Mouse (Mus musculus) G1E (cell line): Measurements from ENCODE around the gene D5Ertd579e. TPM values are rescaled to one million over a fixed set of nuclear protein-coding genes. Genes with fewer than 3 reads are reported as not detected.

Experiments used
- ATAC-seq: 2 replicates; pipeline ENCODE4 v1.8.0; 2016; ENCODE audit warnings: mild to moderate bottlenecking; ENCODE audit not compliant: insufficient number of reproducible peaks, poor library complexity, low FRiP score, severe bottlenecking; ENCODE audit errors: extremely low read depth
- DNase-seq: peaks from one replicate; pipeline ENCODE4 v3.0.0; 2012; ENCODE audit warnings: low spot score
- H3K27me3 ChIP-seq: 2 replicates; pipeline ENCODE4 v1.6.1; 2012; ENCODE audit warnings: mild to moderate bottlenecking, low read length, inconsistent platforms; ENCODE audit not compliant: insufficient read depth
- H3K36me3 ChIP-seq: replicated peaks from 2 replicates; pipeline ENCODE3; 2012; ENCODE audit warnings: mild to moderate bottlenecking, inconsistent platforms
- H3K4me1 ChIP-seq: 2 replicates; pipeline ENCODE4 v1.6.1; 2012; ENCODE audit warnings: low read depth, low read length, inconsistent platforms, mixed read lengths; ENCODE audit not compliant: insufficient read depth
- H3K4me3 ChIP-seq: 2 replicates; pipeline ENCODE4 v1.5.1; 2012; ENCODE audit warnings: low read depth, mild to moderate bottlenecking, inconsistent platforms, low read length, moderate library complexity, mixed read lengths
- H3K9me3 ChIP-seq: replicated peaks from 2 replicates; pipeline ENCODE4 v1.6.1; 2012; ENCODE audit warnings: inconsistent platforms
- CTCF ChIP-seq: IDR thresholded peaks from 2 replicates; pipeline ENCODE4 v1.5.1; 2012; ENCODE audit warnings: low read depth, low read length, inconsistent platforms, mixed read lengths
- GATA1 ChIP-seq: IDR thresholded peaks from 2 replicates; pipeline ENCODE4 v1.6.1; 2012; ENCODE audit warnings: borderline replicate concordance, low read length, inconsistent platforms, mixed read lengths
- GATA2 ChIP-seq: IDR thresholded peaks from 2 replicates; pipeline ENCODE4 v1.6.1; 2012; ENCODE audit warnings: low read depth, low read length, inconsistent platforms, borderline replicate concordance
- POLR2AphosphoS5 ChIP-seq: IDR thresholded peaks from 2 replicates; pipeline ENCODE4 v1.6.1; 2012; ENCODE audit warnings: low read depth, low read length, inconsistent platforms; ENCODE audit not compliant: insufficient replicate concordance
- TAL1 ChIP-seq: conservative IDR thresholded peaks from 2 replicates; pipeline ENCODE4 v1.6.1; 2012; ENCODE audit warnings: low read depth, low read length, inconsistent platforms, mixed read lengths
- polyA plus RNA-seq: library from polyadenylated mRNA; stranded (reverse); fragments of >175 nt; gene quantifications from 2 replicates; pipeline ENCODE4 v1.2.3, GENCODE M21; 2012
- total RNA-seq, 2 experiments: library from RNA; stranded (forward) in 1 of 2; stranded (reverse) in 1 of 2; fragments of 200-1000 nt in 1 of 2; fragments of >200 nt in 1 of 2; fragmentation: Nextera tagmentation in 1 of 2; gene quantifications; 2 replicates each; pipeline ENCODE4 v1.2.3; 2014 to 2017

The D5Ertd579e gene
- total and polyA plus RNA-seq, 3 experiments, result 3.5 to 39.4 (median 27.5) TPM

GRCm38 (mm10) chr5:36573354-36573753, 122.5 kb downstream of the D5Ertd579e start:
- ATAC-seq (no peak), DNase-seq (no peak)
- H3K27me3 ChIP-seq, result no peaks in the 10 kb centered on the region
- no peak overlapping the region for H3K4me3 ChIP-seq
- H3K4me1 ChIP-seq, result peaks cover 5% of the 10 kb centered on the region; the same call in 1 of the 2 replicates
- TF ChIP-seq GATA2 (no peak), POLR2AphosphoS5 (no peak), CTCF (no peak), TAL1 (no peak), GATA1 (no peak)
- peaks cover 51% of the 10 kb centered on the region for H3K36me3 ChIP-seq
- no peaks in the 10 kb centered on the region for H3K9me3 ChIP-seq

- Histone ChIP-seq H3K36me3 (peaks cover 57% of the 10 kb centered on the region), H3K4me1 (peaks cover 5% of the 10 kb centered on the region; the same call in 1 of the 2 replicates), H3K27me3 (no peaks in the 10 kb centered on the region), H3K4me3 (no peak overlapping the region), H3K9me3 (no peaks in the 10 kb centered on the region)
- ATAC-seq, result no peak
- no peak for DNase-seq
- no peak for TF ChIP-seq CTCF
- no peak for TF ChIP-seq TAL1
- no peak for TF ChIP-seq POLR2AphosphoS5
Observed at GRCm38 (mm10) chr5:36571371-36571770, 124.5 kb downstream of the D5Ertd579e start.

- no peaks in the 10 kb centered on the region for H3K9me3 ChIP-seq
- DNase-seq (no peak), ATAC-seq (no peak)
- no peaks in the 10 kb centered on the region for H3K27me3 ChIP-seq
- H3K4me3 ChIP-seq, result no peak overlapping the region
- peaks cover 5% of the 10 kb centered on the region; the same call in 1 of the 2 replicates for H3K4me1 ChIP-seq
- no peak for TF ChIP-seq TAL1
- no peak for TF ChIP-seq POLR2AphosphoS5
- H3K36me3 ChIP-seq, result peaks cover 56% of the 10 kb centered on the region
Observed at GRCm38 (mm10) chr5:36570546-36571245, 125.1 kb downstream of the D5Ertd579e start.

DNA sequence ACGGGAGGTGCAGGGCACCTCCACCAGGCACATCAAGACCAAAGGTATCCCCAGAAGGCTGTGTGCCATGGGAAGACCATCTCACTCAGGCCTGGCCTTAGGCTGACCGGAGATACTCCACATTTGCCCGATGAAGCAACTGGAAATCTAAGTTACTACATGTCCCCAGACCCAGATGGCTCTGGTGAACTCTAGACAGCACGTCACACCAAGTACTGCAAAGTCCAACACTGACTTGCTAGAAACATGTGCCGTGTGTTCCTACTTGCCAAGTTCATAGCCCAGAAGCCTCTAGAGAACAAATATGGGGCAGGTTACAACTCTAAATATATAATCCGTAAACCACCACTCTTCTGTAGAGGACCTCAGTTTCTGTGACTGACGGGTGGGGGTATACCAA, 125.7 kb downstream of the D5Ertd579e start:
- Histone ChIP-seq H3K9me3 (no peaks in the 10 kb centered on the region), H3K4me1 (peaks cover 5% of the 10 kb centered on the region; the same call in 1 of the 2 replicates), H3K36me3 (peaks cover 53% of the 10 kb centered on the region), H3K27me3 (no peaks in the 10 kb centered on the region), H3K4me3 (no peak overlapping the region)
- no peak for TF ChIP-seq TAL1
- TF ChIP-seq CTCF, result no peak
- no peak for TF ChIP-seq GATA1
- no peak for TF ChIP-seq POLR2AphosphoS5
- no peak for TF ChIP-seq GATA2
- no peak for ATAC-seq
- DNase-seq, result no peak

DNA sequence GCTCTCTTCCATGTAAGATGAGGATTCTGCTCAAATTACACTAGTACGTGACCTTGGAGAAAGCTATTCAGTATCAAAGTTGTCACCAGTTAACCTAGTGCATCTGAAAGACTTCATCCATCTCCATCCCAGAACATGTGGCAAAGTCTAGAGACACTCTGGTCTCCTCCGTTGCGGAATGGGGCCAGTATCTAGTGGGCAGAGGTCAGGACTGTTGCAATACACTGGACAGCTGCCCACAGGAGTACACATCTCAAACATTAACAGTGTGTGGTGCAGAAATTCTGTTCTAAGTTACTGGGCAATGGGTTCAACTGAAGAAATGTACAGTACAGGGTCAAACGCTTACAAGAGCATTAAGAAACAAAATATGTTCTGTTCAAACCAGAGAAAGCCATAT, 127.7 kb downstream of the D5Ertd579e start:
- DNase-seq, result no peak
- TF ChIP-seq POLR2AphosphoS5, result no peak
- no peak for TF ChIP-seq GATA2
- TF ChIP-seq GATA1, result no peak
- no peak for TF ChIP-seq CTCF
- TF ChIP-seq TAL1, result no peak

DNA sequence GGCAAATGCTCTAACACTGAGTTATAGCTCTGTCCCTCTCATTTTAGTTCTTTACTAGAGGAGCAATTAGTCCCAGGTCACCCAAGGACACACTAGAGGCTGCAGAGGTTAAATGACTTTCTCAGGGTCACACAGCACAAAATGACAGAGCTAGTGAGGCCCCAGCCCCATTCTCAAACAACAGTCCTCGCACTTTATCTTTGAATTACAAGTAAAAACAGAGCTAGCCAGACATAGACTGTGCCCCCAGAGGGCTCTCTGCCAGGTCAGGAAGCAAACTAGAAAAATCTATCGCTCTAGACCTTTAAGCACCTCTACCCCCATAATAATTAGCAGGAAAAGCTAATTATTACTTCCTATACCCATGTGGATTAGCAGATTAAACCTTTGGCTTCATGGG, 128.2 kb downstream of the D5Ertd579e start:
- H3K4me3 ChIP-seq, result no peak overlapping the region

More for the DNA sequence above, 127.7 kb downstream of the D5Ertd579e start:
- Histone ChIP-seq H3K36me3 (peaks cover 50% of the 10 kb centered on the region), H3K27me3 (no peaks in the 10 kb centered on the region), H3K4me3 (no peak overlapping the region), H3K9me3 (no peaks in the 10 kb centered on the region), H3K4me1 (peaks cover 9% of the 10 kb centered on the region)
- no peak for ATAC-seq

More for the DNA sequence above, 128.2 kb downstream of the D5Ertd579e start:
- Histone ChIP-seq H3K27me3 (no peaks in the 10 kb centered on the region), H3K36me3 (peaks cover 54% of the 10 kb centered on the region), H3K4me1 (peaks cover 14% of the 10 kb centered on the region), H3K9me3 (no peaks in the 10 kb centered on the region)
- DNase-seq (no peak), ATAC-seq (no peak)
- TF ChIP-seq GATA2 (no peak), TAL1 (no peak), CTCF (no peak), POLR2AphosphoS5 (no peak), GATA1 (no peak)
